Mouse (Mus musculus): ENCODE data around the gene Dars. TPM values are rescaled to one million over a fixed set of nuclear protein-coding genes. Genes with fewer than 3 reads are reported as not detected.

Dars gene
- 35.8 TPM for polyA plus RNA-seq (2014; fragmentation: Illumina TruSeq; extraction: RNeasy Lipid Tissue Mini Kit (QIAGEN cat#74804); ENCODE audit: insufficient read depth, low read depth, low replicate concordance)

GRCm38 (mm10) chr1:128416584-128417532 is at the start of gene Dars:
Dars (minus strand) TSS chr1:128417368.

GRCm38 (mm10) chr1:128359554-128360376 is 57.4 kb downstream of the Dars start, which contains the start of gene Mcm6:
Mcm6 (minus strand) TSS chr1:128359664.

GRCm38 (mm10) chr1:128328218-128328617 is 89.0 kb downstream of the Dars start, which contains the start of gene Lct:
Lct (minus strand) TSS chr1:128328318.

Other genes with a start within 250 kb of the Dars start
- gene Ubxn4, start 173.4 kb downstream of the Dars start, polyA plus RNA-seq (2014; fragmentation: Illumina TruSeq; extraction: RNeasy Lipid Tissue Mini Kit (QIAGEN cat#74804); ENCODE audit: insufficient read depth, low read depth, low replicate concordance): 23.5 TPM
- gene Lct, start 89.0 kb downstream of the Dars start, polyA plus RNA-seq (2014; fragmentation: Illumina TruSeq; extraction: RNeasy Lipid Tissue Mini Kit (QIAGEN cat#74804); ENCODE audit: insufficient read depth, low read depth, low replicate concordance): not detected
- gene Mcm6, start 57.7 kb downstream of the Dars start, polyA plus RNA-seq (2014; fragmentation: Illumina TruSeq; extraction: RNeasy Lipid Tissue Mini Kit (QIAGEN cat#74804); ENCODE audit: insufficient read depth, low read depth, low replicate concordance): 11.3 TPM
- gene Cxcr4, start 174.9 kb upstream of the Dars start, polyA plus RNA-seq (2014; fragmentation: Illumina TruSeq; extraction: RNeasy Lipid Tissue Mini Kit (QIAGEN cat#74804); ENCODE audit: insufficient read depth, low read depth, low replicate concordance): 61.6 TPM